Mouse (Mus musculus): ENCODE data around the gene Slc2a13.
A peak's percentile ranks its signal among the peaks of the same experiment; 100 is the strongest.

Slc2a13 gene

GRCm38 (mm10) chr15:91257140-91257539 is 315.9 kb downstream of the Slc2a13 start:
- peak; percentile 29 for DNase-seq

DNA sequence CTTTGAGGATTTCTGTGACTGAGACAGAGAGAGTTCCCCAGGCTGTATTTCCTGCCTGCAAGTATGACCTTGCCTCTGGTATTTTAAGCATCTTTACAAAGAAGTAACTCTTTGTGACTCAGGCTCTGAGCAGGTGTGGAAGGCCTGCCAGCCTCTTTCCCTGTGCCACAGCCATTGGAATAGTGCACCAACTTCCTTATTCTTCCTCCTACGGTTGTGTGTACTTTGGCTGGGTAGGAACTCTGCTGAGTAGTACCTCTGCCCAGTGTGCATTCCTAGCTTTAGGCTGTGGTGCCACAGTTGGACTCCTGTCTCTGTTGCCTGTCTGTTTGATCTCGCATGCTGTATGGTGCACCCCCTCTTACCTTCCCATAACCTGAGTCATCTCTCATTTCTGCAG is 317.8 kb downstream of the Slc2a13 start:
- DNase-seq: no peak

DNA sequence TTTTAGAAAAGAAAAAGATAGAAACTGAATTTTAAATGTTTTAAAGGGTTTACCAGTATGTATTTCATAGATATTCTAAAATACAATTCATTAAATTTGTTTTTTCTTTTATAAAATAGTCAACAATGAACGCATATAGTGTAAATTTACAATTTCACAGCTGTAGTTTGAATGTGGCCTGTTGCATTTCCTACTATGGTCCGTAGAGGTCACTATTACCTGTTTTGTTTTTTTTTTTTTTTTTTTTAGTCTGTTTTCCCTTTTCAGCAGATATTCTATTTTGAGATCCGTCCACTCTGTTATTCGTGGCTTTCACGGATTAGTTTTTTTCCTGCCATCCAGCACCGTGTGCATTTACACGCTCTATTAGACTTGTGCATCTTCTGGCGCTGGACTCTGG is 320.1 kb downstream of the Slc2a13 start:
- DNase-seq: no peak

- DNase-seq: no peak
Measured at GRCm38 (mm10) chr15:91251544-91252408, 321.3 kb downstream of the Slc2a13 start.

DNA sequence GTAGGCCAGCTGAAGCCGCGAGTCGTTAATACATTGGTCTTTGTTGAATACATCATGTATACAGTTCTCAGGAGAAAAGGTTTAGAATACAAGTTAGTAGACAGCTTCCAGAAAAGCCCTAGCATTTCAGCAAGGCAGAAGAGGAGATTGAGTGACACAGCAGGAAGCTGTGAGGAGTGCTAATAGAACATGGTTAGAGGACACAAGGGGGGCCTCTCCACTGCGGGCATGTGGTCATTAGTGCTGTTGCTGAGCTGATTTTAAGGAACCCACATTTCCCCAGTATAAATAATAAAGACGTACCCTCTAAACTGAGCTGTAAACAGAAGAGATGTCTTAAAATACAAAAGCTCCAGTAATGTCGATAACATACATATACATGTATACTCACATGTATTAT is 322.2 kb downstream of the Slc2a13 start:
- no peak for DNase-seq

DNA sequence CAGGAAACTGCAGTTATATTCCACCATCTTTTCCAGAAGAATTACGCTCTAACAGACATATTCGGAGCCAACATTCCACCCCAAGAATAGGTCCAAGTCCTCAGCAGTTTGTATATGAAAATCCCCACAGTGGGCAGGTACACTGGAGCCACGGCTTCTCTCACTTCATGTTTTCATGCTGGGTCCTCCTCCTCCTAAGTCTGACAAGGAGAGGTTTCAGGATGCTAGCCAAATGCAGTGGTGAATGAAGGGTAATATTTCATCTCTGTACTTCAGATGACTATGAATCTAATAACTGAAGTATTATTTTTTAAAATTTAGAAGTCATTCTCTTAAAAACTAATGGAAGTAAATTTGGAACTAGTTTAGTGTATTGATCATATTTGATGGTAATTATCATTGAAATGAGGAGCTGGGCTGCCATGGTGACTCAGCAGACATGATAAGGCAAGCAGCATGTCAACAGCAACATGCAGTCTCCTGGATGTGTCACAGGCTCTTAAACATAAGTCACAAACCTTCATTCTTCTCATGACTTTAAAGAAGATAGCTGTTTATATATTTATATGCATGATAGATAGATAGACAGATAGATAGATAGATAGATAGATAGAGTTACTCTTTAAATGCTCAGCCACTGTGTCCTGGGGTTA is 332.3 kb downstream of the Slc2a13 start:
- no peak for DNase-seq

DNA sequence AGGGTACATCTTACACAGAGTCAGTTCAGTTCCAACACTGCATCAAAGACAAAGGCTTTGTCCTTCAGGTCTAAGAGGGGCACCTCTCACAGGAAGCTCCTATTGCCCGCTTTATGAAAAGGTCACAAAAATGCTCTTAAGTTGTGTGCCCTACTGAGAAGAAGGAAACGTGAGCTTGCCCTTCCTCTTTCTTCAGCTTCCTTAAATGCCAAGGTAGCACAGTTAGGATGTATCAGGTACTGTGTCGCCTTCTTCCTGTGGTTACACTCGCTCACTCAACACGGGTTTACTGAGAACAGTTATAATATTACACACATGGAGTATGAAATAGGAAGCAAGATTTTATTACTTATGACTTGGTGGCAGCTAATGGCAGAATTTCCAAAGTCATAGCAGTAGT is 335.8 kb downstream of the Slc2a13 start:
- no peak for DNase-seq

Data from kidney, adult 18-20 months (tissue).